Mouse (Mus musculus) spleen, adult 18-20 months (tissue): ENCODE results near the gene Ankdd1a.

Experiments used
- DNase-seq, 2 experiments: peaks; one replicate each; pipeline ENCODE4 v3.0.0; 2022; ENCODE audit warnings: mixed read lengths in 2 of 2

The Ankdd1a gene

DNA sequence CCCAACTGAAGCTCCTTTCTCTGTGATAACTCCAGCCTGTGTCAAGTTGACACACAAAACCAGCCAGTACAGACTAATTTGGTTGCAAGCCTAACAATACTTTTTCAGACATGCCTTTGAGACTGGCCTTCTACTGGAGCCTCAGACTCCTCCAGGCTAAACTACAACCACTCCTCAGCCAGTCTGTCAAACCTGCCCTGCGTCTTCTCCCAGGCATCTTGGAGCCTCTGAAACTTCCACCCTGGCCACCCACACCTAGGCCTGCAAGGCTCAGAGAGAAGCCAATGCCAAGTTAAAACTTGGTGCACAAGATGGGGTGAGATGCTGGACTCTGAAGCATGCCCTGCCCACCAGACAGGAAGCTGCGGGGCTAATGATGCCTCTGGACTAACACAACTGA lies 27.6 kb downstream of the Ankdd1a start:
- no peak for DNase-seq

GRCm38 (mm10) chr9:65491476-65491875 lies 28.5 kb downstream of the Ankdd1a start:
- no peak for DNase-seq

- DNase-seq = no peak
Observed at GRCm38 (mm10) chr9:65480071-65480470, 39.9 kb downstream of the Ankdd1a start.

DNA sequence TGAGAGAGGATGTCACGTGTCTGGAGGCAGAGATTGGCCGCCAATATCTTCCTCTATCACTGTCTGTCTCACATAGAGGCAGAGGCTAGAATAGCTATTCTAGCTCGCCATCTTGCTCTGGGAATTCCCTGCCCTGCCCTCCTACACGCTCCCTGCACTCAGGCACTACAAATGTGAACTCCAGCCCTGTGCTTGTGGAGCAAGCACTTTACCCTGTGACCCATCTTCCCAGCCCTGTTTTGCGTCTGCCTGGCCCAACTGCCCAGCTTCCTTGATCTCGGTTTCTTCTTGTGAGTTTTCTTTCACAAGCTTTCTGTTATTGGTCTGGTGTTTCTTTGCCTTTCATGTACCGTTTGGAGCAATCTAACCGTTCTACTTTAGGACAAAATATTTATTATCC lies 40.8 kb downstream of the Ankdd1a start:
- DNase-seq = no peak

DNA sequence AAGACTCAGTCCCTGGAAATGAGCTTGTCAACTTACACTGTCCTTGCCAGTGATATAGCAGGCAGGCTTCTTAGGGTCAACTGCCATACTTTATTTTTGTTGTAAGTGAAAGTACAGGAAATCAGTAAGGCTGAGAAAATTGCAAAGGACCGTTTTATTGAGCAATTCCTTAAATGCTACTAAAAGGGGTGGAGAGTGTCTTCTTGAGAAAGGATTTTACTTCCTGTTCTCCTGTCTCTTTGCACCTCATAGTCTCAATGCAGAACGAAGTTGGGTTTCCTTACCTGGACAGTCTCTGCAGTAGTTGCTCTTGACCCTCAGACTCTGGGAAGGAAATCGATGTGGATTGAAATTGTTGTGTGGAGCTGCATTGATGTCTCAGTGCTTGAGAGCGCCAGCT lies 47.2 kb downstream of the Ankdd1a start:
- DNase-seq = no peak

- no peak for DNase-seq
Observed at GRCm38 (mm10) chr9:65467686-65468085, 52.3 kb downstream of the Ankdd1a start.

- DNase-seq = no peak
Observed at GRCm38 (mm10) chr9:65465241-65465640, 54.8 kb downstream of the Ankdd1a start.

DNA sequence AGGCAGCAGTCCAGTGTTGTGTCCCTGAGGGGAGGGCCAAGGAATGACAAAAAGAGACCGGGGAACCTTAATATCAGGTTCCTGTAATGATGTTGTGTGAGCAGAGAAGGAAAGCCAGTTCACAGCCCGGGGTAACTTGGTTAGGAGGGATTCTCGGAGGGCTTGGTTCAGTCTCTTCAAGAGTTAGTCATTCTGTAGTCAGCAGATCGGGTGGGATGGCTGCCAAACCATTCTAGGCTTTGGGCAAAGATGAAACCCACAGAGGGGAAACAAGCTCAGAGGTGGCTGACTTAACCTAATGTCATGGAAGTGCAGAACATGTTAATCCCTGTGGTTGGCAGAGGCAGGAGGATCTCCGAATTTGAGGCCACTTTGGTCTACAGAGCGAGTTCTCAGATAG lies 55.8 kb downstream of the Ankdd1a start:
- no peak for DNase-seq

DNA sequence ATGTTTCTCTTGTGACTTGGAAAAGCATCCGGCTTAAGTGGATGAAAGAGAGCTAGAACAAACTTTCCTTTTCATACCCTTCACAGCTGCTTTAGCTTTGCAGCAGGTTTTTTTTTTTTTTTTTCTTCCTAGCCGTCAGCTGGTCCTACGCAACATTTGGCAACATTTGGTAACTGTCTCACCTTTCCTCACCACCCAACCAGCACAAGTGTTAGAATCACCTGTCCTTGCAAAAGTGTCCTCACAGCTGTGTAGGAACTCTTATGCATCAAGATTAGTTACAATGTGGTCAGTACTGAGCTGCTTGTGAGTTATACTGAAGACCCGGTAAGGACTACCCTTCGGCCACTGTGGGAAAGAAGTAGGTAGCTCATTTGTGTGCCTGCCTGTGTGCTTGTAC lies 57.4 kb downstream of the Ankdd1a start:
- no peak for DNase-seq

- peak; percentile 95 to 98 for DNase-seq
Observed at GRCm38 (mm10) chr9:65460732-65461442, 59.1 kb downstream of the Ankdd1a start, which contains the start of gene Spg21. Gene Spg21, plus strand, starts transcription at chr9:65460947.

- no peak for DNase-seq
Observed at GRCm38 (mm10) chr9:65460198-65460597, 59.8 kb downstream of the Ankdd1a start.

DNA sequence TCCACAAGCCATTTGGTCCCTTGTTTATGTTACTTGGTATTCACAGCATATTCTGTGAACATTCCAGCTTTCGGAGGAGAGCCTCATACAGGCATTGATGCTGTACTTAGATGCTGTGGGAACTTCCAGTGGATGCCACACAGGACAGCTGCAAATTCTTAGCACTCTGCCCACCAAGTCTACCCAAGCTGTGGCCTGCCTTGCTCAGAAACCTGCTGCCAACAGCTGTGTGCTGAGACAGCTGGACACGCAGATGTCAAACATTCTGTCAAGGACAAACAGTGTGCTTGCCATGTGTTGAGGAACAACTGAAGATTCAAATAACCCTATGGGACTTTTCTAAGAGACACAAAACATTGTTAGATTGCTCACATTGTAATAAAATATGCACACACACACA lies 61.0 kb downstream of the Ankdd1a start:
- no peak for DNase-seq

DNA sequence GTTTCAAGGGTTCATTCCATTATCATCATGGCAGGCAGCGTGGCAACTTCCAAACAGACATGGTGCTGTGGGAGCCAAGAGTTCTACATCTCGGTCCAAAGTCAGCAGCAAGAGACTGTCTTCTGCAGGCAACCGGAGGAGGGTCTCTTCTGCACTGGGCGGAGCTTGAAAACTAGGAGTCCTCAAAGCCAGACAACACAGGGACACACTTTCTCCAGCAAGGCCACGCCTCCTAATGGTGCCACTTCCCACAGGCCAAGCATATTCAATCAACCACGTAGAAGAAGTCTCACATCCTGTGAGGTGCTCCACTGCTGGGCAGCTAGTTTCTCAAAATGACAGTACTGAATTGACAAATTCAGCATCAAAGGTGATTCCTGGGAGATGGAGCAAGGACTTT lies 72.0 kb downstream of the Ankdd1a start:
- DNase-seq = no peak

- DNase-seq = no peak
Observed at GRCm38 (mm10) chr9:65444692-65445091, 75.3 kb downstream of the Ankdd1a start.
